Mouse (Mus musculus) right cerebral cortex, postnatal 4 days (tissue): ENCODE measurements around the gene Hoxb9.

Experiments
- DNase-seq: peaks from one replicate; pipeline ENCODE4 v3.0.0-alpha.2; 2022

Gene Hoxb9

DNA sequence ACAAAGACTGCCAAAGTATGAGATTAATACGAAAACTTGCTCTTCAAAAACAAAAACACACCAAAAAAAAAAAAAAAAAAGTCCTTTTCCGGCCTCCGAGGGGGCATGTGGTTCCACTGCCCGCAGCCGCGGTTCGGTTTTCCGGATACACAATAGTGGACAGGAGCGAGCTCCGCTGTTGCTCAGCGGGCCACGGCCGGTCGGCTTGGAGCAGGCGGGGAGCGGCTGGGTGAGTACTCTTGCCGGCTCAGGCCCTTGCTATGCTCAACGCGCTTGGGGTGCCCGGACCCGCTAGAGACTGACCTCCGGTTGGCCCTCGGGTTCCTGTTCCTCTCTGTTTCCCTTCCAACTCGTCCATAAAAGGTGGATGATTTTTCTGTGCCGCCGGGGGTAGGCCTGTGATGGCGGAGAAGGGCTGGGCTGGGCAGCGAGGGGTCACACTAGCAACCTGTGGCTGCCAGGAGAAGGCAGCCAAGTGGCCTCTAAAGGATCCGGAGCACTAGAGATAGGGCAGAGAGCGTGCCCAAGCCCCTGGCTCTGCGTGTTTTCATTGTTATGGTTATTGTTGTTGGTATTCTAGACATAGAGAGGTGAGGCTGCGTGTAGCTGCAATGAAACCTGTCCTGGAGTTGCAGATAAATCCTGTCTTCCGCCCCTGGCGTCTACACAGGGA is 43.5 kb downstream of the Hoxb9 start:
- DNase-seq, result no peak

DNA sequence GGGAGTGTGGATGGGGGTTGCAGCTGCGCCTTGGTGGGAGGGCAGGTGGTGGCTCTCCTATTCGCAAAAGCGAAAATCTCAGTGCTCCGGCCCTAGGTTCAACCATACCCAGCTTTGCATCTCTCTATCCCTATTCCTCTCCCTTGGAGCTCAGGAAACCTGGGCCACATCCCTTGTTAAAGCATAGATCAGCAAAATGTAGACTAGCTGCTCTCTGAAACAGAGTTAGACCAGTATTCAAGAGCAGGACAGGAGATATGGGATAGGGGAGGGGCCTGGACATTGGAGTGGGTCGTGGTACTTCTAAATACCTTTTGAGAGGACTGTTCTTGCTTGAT is 44.1 kb downstream of the Hoxb9 start:
- no peak for DNase-seq

DNA sequence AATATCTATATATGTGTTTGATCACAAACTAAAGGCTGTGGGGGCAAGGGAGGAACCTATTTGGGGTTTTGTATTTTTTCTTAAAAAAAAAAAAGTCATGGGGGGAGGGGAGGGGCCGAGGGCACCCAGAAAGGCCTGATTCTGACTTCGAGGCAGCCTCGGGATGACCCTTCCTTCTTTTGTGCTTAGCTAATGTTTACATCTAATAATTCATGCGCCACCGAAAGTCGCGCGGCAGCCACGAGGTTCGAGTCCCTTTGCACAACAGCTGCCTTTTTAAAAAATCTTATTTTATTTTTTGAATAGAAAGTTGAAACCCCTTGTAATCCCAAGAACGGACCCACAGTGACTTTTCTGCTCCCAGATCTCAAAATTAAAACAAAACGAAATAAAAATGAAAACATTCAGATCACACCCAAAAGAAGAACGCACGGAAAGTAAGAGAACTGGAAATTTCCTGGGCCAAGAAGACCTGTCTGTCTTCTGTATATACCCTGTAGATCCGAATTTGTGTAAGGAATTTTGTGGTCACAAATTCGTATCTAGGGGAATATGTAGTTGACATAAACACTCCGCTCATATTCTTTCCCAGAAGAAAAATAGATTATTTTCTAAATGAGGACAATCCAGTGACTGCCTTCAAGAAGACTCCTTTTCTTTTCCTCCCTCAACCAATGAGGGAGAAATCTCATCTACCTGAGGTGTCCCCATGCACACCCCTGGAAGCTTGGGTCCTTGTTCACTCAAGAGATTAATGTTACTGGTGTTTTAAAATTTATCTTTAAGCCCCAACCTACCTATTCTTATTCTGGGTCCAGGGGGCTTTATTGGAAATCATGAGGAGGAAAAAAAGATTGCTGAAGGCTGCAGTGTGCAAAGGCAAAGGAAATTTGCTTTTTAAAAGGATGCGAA is 45.7 kb downstream of the Hoxb9 start:
- no peak for DNase-seq

DNA sequence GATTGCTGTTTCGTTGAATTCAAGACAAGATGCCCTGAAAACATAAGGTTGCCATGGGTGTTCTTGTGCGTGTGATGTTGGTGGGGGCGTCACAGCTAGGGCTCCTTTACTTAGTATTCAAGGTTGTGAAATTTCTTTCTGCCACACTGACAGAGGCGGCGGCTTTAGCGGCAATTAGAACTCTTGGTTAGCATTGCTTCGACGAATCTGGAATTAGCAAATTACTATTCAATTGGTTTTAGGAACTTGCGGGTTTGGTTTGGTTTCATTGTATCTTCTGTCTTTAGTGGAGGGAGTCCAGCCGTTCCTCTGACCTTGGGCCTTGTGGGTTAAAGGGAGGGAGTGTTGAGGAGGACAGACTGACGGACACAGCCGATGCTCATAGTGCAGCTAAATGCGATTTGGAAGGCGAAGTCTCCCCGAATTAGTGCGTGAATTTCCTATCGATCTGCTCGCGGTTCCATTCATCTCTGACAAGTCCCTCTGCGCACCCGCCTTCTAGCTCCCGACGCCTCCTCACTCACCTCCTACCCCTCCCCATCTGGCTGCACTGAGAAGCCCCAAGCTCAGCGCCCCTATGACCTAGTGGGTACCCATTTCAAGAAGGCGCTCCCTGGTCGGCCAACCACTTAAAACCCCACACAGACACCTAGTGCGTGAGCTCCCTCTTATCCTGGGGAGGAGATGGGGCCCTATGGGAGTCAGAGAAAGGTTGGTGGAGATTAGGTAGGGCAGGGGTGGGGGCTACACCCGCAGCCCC is 46.5 kb downstream of the Hoxb9 start, which contains the start of gene Hoxb4:
Gene Hoxb4 (plus strand): TSS at position 660 of the 760 bp plus-strand sequence.
- no peak for DNase-seq

DNA sequence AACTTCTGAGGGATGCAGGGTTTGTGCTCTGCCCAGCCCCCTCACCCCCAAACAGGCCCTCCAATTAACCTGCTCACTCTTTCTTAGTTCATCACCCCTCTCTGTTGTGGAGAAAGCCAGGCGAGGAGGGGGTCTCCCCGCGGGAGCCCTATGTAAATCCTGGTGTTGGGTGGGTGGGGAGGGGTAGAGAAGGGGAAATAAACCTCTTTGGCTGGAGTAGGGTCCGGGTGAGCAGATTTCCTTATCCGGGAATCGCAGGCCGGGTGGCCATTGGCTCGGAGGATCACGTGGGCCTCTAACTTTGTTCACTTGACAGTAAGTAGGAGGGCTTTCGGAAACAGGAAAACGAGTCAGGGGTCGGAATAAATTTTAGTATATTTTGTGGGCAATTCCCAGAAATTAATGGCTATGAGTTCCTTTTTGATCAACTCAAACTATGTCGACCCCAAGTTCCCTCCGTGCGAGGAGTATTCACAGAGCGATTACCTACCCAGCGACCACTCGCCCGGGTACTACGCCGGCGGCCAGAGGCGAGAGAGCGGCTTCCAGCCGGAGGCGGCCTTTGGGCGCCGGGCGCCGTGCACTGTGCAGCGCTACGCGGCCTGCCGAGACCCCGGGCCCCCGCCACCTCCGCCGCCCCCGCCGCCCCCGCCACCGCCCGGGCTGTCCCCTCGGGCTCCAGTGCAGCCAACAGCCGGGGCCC is 47.3 kb downstream of the Hoxb9 start:
- DNase-seq, result no peak

DNA sequence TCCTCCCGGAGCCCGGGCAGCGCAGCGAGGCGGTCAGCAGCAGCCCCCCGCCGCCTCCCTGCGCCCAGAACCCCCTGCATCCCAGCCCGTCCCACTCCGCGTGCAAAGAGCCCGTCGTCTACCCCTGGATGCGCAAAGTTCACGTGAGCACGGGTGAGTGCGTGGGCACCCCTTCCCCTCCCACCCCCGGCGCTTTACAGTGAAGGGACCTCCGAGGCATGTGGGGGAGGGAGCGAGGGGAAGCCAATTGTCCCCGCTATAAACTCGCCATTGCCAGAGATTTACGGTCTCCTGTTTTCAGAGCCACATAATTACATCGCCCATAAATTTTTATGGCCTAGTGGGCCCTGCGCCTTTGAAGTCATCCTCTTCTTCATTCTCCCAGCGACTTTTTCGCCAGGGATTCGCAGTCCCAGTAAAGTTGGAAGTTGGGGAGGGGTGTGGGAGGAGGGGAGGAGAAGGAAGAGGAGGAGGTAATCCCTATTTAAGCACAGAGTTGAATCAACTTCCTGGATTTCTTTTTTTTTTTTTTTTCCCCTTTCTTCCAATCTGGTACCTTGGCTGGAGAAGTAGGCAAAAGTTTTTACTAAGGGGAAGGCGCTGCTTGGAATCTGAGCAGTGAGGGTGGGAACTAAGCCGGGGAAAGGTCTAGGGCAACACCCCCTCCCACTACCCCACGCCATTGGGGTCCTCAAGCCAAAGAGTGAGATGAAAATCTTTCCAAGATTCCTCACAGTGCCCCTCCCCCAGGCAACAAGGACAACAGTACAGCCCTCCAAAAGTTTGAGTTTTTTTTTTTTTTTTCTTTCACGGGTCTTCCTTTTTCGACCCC is 48.0 kb downstream of the Hoxb9 start:
- no peak for DNase-seq

DNA sequence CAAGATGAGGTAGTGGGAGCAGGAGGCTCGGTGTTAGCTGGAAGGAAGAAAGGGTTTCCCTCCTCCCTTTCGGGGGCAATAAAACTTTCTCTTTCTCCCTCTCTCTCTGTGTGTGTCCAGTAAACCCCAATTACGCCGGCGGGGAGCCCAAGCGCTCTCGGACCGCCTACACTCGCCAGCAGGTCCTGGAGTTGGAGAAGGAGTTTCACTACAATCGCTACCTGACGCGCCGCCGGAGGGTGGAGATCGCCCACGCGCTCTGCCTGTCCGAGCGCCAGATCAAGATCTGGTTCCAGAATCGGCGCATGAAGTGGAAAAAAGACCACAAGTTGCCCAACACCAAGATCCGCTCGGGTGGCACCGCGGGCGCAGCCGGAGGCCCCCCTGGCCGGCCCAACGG is 48.7 kb downstream of the Hoxb9 start:
- no peak for DNase-seq

DNA sequence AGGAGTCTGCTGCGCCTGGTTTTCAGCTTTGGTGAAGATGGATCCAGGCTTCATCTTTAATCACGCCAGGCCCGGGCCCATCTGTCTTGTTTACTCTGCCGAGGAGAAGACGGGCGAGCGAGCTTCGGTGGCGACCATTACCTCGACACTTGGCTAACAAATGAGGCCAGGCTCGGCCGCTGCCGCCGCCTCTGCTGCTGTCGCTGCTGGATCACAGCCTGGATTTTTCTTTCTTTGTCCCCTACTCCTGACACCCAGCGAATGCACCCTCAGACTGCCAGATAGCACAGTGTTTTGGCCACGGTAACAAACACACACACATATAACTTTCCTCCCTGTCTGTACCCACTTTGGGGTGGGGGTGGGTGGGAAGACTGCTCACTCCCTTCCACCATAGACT is 49.4 kb downstream of the Hoxb9 start:
- no peak for DNase-seq

DNA sequence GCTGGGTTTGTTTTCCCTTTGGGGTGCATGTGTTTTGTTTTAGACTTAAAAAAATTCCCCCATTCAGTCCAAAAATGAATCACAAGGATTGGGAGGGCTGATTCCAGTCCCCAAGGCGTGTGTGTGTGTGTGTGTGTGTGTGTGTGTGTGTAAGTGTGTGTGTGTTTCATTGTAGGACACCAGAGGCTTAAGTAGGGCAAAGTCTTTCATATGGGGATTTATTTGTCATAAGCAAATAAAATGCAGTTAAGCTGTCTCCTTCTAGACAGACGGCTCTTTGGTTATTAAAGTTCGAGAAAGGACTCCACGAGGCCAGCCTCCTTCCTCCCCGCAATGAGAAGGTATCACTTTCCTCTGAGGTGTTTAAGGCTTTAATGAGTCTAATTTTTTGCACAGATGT is 50.6 kb downstream of the Hoxb9 start:
- no peak for DNase-seq

DNA sequence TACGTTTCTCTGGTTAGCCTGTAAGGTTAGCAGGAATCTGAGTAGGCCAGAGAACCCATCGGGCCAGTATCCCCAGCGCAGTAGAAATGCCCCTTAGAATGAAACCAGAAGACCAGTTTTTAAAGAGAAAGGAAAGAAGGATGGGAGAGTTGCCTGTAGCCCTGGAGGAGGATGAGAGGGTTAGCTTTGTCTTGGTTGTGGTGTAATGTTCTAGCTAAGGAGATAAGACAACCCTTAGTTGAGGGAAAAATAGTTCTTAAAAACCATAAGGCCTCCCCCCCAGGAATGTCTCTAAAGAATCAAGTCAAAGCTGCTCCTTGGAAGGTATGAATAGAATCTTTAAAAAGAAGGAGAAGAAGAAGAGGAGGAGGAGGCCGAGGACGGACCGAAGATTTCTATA is 51.5 kb downstream of the Hoxb9 start:
- DNase-seq, result no peak

DNA sequence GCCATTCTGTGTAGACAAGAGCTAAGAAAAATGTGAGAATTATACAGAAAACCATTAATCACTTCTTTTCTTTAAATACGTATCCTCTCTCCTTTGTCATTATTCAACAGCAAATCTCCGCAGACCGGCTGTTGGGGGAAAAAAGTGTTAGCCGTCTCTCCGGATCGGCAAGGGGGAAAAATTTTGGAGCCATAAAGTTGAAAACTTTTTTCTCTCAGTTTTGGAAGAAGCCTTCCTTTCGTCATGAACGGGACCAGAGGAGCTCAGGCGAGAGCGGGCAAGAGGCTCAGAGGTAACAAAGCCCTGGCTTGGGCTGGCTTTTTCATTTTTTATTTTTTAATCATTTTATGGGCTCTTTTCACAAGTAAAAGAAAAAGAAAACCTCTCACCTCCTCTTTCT is 51.9 kb downstream of the Hoxb9 start, which contains the start of gene Hoxb3:
Gene Hoxb3 (plus strand): TSS at position 173 of the 400 bp plus-strand sequence.
- no peak for DNase-seq

DNA sequence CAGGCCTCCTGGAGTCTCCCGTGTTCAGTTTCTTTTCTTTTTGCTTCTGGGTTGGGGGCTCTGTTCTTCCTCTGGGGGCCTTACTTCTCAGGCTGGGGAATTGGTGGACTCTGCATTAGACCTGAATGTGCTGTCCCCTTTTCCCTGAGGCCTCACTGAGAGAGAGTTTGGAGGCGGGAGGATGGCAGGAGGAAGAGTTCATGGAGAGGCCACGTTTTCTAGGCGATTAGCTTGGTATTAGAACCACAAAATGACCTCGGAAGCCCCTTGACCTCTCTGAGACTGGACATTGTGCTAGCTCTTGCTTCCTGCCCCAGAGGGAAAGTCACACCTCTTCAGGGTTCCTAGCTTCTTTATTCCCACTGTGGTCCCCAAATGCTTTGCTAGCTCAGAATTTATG is 52.9 kb downstream of the Hoxb9 start:
- DNase-seq, result no peak

DNA sequence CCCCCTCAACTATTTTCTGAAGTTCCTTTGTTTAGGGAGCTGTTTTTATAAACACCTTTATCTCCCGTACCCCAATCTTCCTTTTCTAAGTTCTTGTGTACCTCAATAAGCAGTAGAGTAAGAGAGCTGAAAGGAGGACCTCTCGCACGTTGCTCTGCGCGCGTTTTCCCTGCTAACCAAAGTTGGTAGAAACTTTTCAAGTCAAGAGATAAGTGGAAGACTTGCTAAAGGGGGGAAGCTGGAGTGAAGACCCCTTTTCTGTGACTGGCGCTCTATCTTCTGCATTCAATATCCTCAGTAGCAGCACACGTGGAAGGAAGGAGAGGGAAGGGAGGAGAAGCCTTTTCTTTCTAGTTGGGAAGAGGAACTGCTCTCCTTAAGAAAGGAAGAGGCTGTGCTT is 53.7 kb downstream of the Hoxb9 start:
- DNase-seq, result no peak

DNA sequence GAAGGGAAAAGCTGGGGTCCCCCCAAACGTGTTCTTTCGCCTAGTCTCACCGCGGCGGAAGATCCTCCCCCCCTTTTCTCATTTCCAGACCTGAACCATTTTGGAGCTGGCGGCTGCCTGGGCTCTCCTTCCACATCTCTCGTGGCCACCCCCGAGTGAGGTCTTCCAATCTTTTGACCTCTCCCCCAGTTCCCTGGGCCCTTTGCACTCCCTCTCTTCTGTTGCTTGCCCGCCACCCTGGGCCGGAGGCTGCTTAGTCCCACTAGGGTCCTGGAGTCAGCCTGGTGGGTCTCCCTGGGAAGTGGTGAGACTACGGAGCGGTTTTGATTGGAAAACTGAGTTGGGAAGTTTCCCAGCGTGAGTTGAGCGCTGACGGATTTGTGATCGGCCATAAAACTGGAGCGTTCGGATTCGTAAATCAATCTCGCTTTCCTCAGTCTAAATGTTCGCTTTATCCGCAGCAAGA is 54.5 kb downstream of the Hoxb9 start:
- no peak for DNase-seq
